Comparison of ENCODE assay signal across 10 mouse cellular contexts in genomic region chr2:65896542-65896941, GRCm38 (mm10). TPM values are rescaled to one million over a fixed set of nuclear protein-coding genes. Genes with fewer than 3 reads are reported as not detected.
DNase-seq lines count a peak whose midpoint lies in the region.
"Had no signal": no experiment of that assay in that cellular context is flagged by ENCODE, and none has a peak within 500 bp of the region (broad histone marks: within the 10 kb centered on the region; RNA-seq: fewer than 3 reads in every experiment).

No protein-coding gene starts in this region.

- 0 out of 2 replicates have a peak, but pooled peaks cover 7% of the 10 kb centered on the region for H3K4me1 ChIP-seq in heart, embryonic 10.5 days

- no peaks in the 10 kb centered on the region for H3K27me3 ChIP-seq in heart, embryonic 10.5 days (ENCODE audit: insufficient read depth, poor library complexity, severe bottlenecking)

- no peaks in the 10 kb centered on the region for H3K36me3 ChIP-seq in heart, embryonic 10.5 days

- H3K27ac ChIP-seq in heart, embryonic 10.5 days: no peak overlapping the region

- WGBS in heart, embryonic 10.5 days: 35% methylated on average over 5 of the region's 5 CpGs

- H3K4me3 ChIP-seq in heart, embryonic 10.5 days: peak overlapping the region; percentile 6; the same call in 1 of the 2 replicates
- H3K4me3 ChIP-seq: erythroblast, embryonic 14.5 days had no signal

- H3K9me3 ChIP-seq in heart, embryonic 10.5 days: no peaks in the 10 kb centered on the region

- DNase-seq in right cerebral cortex, adult 18-20 months: peak; percentile 35
- DNase-seq in right cerebral cortex, postnatal 36 days (ENCODE audit: low spot score in 2 of 2): no peak
- DNase-seq in heart, embryonic 10.5 days (ENCODE audit: low spot score): no peak
- DNase-seq in kidney, postnatal 25 days: peak; percentile 44 to 55
- no peak for DNase-seq in embryo, embryonic 10.5 days (ENCODE audit: low spot score)
- no peak for DNase-seq in adrenal gland, adult (ENCODE audit: inconsistent age in 2 of 2, low spot score in 1 of 2)
- DNase-seq in thymus, postnatal 10 days (ENCODE audit: low spot score in 2 of 2): no peak

RNA-seq across cellular contexts. Expression of gene Csrnp3, which starts 51.0 kb away (rescaled TPM):
- polyA plus RNA-seq in heart, embryonic 10.5 days (2016; fragmentation: Nextera tagmentation; extraction: Ambion mirVana): 1.3 and 2.2 TPM in 2 replicates
- polyA plus RNA-seq: erythroblast, embryonic 14.5 days; liver, embryonic 16.5 days; Patski had no signal

Comparison
In these comparisons a context has a peak if more than half of its experiments do, and no peak if none do; other contexts are left out.
1. DNase-seq: peak in right cerebral cortex, adult 18-20 months (single experiment) and kidney, postnatal 25 days (2 of 2); none in right cerebral cortex, postnatal 36 days (0 of 2), heart, embryonic 10.5 days (single experiment), embryo, embryonic 10.5 days (single experiment), adrenal gland, adult (0 of 2) and thymus, postnatal 10 days (0 of 2).